ENCODE assay signal across 7 mouse cellular contexts in the genomic region with DNA sequence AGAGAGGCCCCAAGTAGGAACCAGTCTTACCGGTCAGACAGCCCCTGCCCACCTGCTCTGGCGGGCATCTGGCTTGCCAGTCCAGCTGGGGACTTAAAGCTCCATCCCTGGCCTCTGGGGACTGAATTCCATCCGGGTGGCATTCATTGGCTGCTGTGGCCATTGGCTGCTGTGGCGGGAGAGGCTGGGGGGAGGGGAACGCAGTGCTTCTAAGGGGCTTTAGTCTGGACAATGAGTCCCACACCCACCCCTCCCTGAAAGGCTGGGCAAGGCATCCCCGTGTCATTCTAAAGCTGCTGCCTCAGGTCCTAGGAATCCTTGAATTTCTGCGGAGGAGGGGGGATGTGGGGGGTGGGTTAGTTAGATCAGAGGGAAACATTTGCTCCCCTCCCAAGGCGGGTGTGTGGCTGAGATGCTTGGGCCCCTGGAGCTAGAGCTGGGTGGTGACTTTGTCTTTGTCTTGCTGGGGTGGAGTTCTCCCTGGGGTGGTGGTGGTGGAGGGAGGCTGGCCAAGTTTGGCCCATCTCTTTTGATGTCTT. TPM values are rescaled to one million over a fixed set of nuclear protein-coding genes. Genes with fewer than 3 reads are reported as not detected.
DNase-seq lines count a peak whose midpoint lies in the region; ATAC-seq and TF ChIP-seq lines count a peak whose summit lies in the region.

No protein-coding gene starts in this region.

- H3K4me2 ChIP-seq in forebrain, embryonic 12.5 days, result peak overlapping the region; percentile 89
- H3K4me2 ChIP-seq in lung, embryonic 16.5 days (ENCODE audit: low read depth, low read length), result peak overlapping the region; percentile 93
- peak overlapping the region; percentile 90 for H3K4me2 ChIP-seq in stomach, embryonic 15.5 days

- H3K4me1 ChIP-seq in ES-Bruce4 (ENCODE audit: control insufficient read depth, insufficient read depth, low read length), result peaks cover 2% of the 10 kb centered on the region
- H3K4me1 ChIP-seq in forebrain, embryonic 12.5 days, result peaks cover 51% of the 10 kb centered on the region
- H3K4me1 ChIP-seq in lung, embryonic 16.5 days (replicated peaks; ENCODE audit: control insufficient read depth, insufficient read depth, low read length), result peaks cover 39% of the 10 kb centered on the region
- peaks cover 55% of the 10 kb centered on the region for H3K4me1 ChIP-seq in stomach, embryonic 15.5 days

- no peak for TF ChIP-seq POLR2A in ES-Bruce4 (IDR thresholded peaks at IDR 0.05; ENCODE audit: insufficient read depth, low read length)

- peak overlapping the region; percentile 94 for H3K9ac ChIP-seq in ES-Bruce4 (ENCODE audit: low read depth, poor library complexity, severe bottlenecking)
- peak overlapping the region; percentile 97 for H3K9ac ChIP-seq in forebrain, embryonic 12.5 days
- H3K9ac ChIP-seq in lung, embryonic 16.5 days (ENCODE audit: low read length), result peak overlapping the region; percentile 99
- peak overlapping the region; percentile 92 for H3K9ac ChIP-seq in stomach, embryonic 15.5 days

- H3K36me3 ChIP-seq in ES-Bruce4 (ENCODE audit: control insufficient read depth, insufficient read depth, low read length, poor library complexity, severe bottlenecking), result peaks cover 31% of the 10 kb centered on the region
- peaks cover 44% of the 10 kb centered on the region for H3K36me3 ChIP-seq in forebrain, embryonic 12.5 days (replicated peaks)
- peaks cover 20% of the 10 kb centered on the region for H3K36me3 ChIP-seq in lung, embryonic 16.5 days (ENCODE audit: control insufficient read depth, insufficient read depth, low read length)
- peaks cover 27% of the 10 kb centered on the region for H3K36me3 ChIP-seq in stomach, embryonic 15.5 days

- TF ChIP-seq CTCF in ES-Bruce4 (IDR thresholded peaks at IDR 0.05; ENCODE audit: low read depth, low read length), result no peak

- no peaks in the 10 kb centered on the region for H3K27me3 ChIP-seq in ES-Bruce4 (ENCODE audit: control insufficient read depth, insufficient read depth, low read length, poor library complexity, severe bottlenecking)
- no peaks in the 10 kb centered on the region for H3K27me3 ChIP-seq in forebrain, embryonic 12.5 days
- no peaks in the 10 kb centered on the region for H3K27me3 ChIP-seq in lung, embryonic 16.5 days (ENCODE audit: control insufficient read depth, insufficient read depth, low read depth, low read length)
- no peaks in the 10 kb centered on the region for H3K27me3 ChIP-seq in stomach, embryonic 15.5 days (replicated peaks)

- peak overlapping the region; percentile 94 for H3K4me3 ChIP-seq in ES-Bruce4 (ENCODE audit: low read depth, low read length)
- peak overlapping the region; percentile 91 for H3K4me3 ChIP-seq in forebrain, embryonic 12.5 days (replicated peaks)
- peak overlapping the region; percentile 68 for H3K4me3 ChIP-seq in lung, embryonic 16.5 days (ENCODE audit: low read length)
- H3K4me3 ChIP-seq in stomach, embryonic 15.5 days (replicated peaks), result peak overlapping the region; percentile 85

- TF ChIP-seq EP300 in ES-Bruce4 (IDR thresholded peaks at IDR 0.05; ENCODE audit: insufficient read depth, low read depth, low read length), result peak; percentile 83

- ATAC-seq in forebrain, embryonic 12.5 days (ENCODE audit: low FRiP score), result peak; percentile 61
- ATAC-seq in lung, embryonic 16.5 days (ENCODE audit: low read depth), result peak; percentile 24
- no peak for ATAC-seq in stomach, embryonic 15.5 days (ENCODE audit: insufficient read depth, low FRiP score, low read depth)
- no peak for ATAC-seq in megakaryocyte-erythroid progenitor cell, adult 5-6 weeks (replicated peaks; ENCODE audit: low FRiP score, low TSS enrichment, poor library complexity, severe bottlenecking)

- peak overlapping the region; percentile 90 for H3K27ac ChIP-seq in ES-Bruce4 (ENCODE audit: insufficient read depth, low read length)
- H3K27ac ChIP-seq in forebrain, embryonic 12.5 days, result peak overlapping the region; percentile 100
- peak overlapping the region; percentile 100 for H3K27ac ChIP-seq in lung, embryonic 16.5 days (ENCODE audit: low read length)
- peak overlapping the region; percentile 100 for H3K27ac ChIP-seq in stomach, embryonic 15.5 days

- peak; percentile 94 for DNase-seq in R1 (ENCODE audit: low read depth, low spot score)
- peak; percentile 76 for DNase-seq in kidney, adult 11 months

- no peaks in the 10 kb centered on the region for H3K9me3 ChIP-seq in ES-Bruce4 (replicated peaks; ENCODE audit: control insufficient read depth, insufficient read depth, low read length, poor library complexity, severe bottlenecking)
- no peaks in the 10 kb centered on the region for H3K9me3 ChIP-seq in forebrain, embryonic 12.5 days
- no peaks in the 10 kb centered on the region for H3K9me3 ChIP-seq in lung, embryonic 16.5 days (ENCODE audit: control insufficient read depth, low read length)
- H3K9me3 ChIP-seq in stomach, embryonic 15.5 days, result no peaks in the 10 kb centered on the region

- WGBS in forebrain, embryonic 12.5 days, result 0% methylated on average over 8 of the region's 8 CpGs
- WGBS in lung, embryonic 16.5 days, result 2% methylated on average over 8 of the region's 8 CpGs
- 0% methylated on average over 8 of the region's 8 CpGs for WGBS in stomach, embryonic 15.5 days

RNA-seq across cellular contexts. Expression of a gene that starts 4.1 kb away (rescaled TPM):
- polyA plus RNA-seq in ES-Bruce4 (2011; ENCODE audit: insufficient read depth, insufficient read length, low read depth, missing spikeins), result 55.6 and 62.5 TPM in 2 replicates
- polyA plus RNA-seq in forebrain, embryonic 12.5 days (2016; fragmentation: Nextera tagmentation; extraction: Ambion mirVana), result 126 and 128 TPM in 2 replicates
- polyA plus RNA-seq in lung, embryonic 16.5 days (2015; fragmentation: Nextera tagmentation; extraction: Ambion mirVana), result 41.2 and 41.4 TPM in 2 replicates
- polyA plus RNA-seq in stomach, embryonic 15.5 days (2015; fragmentation: Nextera tagmentation; extraction: Ambion mirVana), result 39.9 and 42.0 TPM in 2 replicates
- total RNA-seq in megakaryocyte-erythroid progenitor cell, adult 5-6 weeks (2014; fragmentation: Nextera tagmentation), result 89.5 and 92.4 TPM in 2 replicates
- total RNA-seq in megakaryocyte-erythroid progenitor cell, adult 5-6 weeks (2017), result 64.2 and 78.3 TPM in 2 replicates

RNA-seq across cellular contexts. Expression of a gene that starts 26.6 kb away (rescaled TPM):
- polyA plus RNA-seq in ES-Bruce4 (2011; ENCODE audit: insufficient read depth, insufficient read length, low read depth, missing spikeins), result 148 and 170 TPM in 2 replicates
- polyA plus RNA-seq in forebrain, embryonic 12.5 days (2016; fragmentation: Nextera tagmentation; extraction: Ambion mirVana), result 268 and 271 TPM in 2 replicates
- polyA plus RNA-seq in lung, embryonic 16.5 days (2015; fragmentation: Nextera tagmentation; extraction: Ambion mirVana), result 232 TPM in 2 replicates
- 223 and 232 TPM in 2 replicates for polyA plus RNA-seq in stomach, embryonic 15.5 days (2015; fragmentation: Nextera tagmentation; extraction: Ambion mirVana)
- total RNA-seq in megakaryocyte-erythroid progenitor cell, adult 5-6 weeks (2014; fragmentation: Nextera tagmentation), result 178 and 211 TPM in 2 replicates
- 230 and 276 TPM in 2 replicates for total RNA-seq in megakaryocyte-erythroid progenitor cell, adult 5-6 weeks (2017)

RNA-seq across cellular contexts. Expression of a gene that starts 37.4 kb away (rescaled TPM):
- polyA plus RNA-seq in ES-Bruce4 (2011; ENCODE audit: insufficient read depth, insufficient read length, low read depth, missing spikeins), result 17.0 TPM in 2 replicates
- polyA plus RNA-seq in forebrain, embryonic 12.5 days (2016; fragmentation: Nextera tagmentation; extraction: Ambion mirVana), result 12.8 and 13.3 TPM in 2 replicates
- polyA plus RNA-seq in lung, embryonic 16.5 days (2015; fragmentation: Nextera tagmentation; extraction: Ambion mirVana), result 11.8 and 12.0 TPM in 2 replicates
- 10.6 and 12.1 TPM in 2 replicates for polyA plus RNA-seq in stomach, embryonic 15.5 days (2015; fragmentation: Nextera tagmentation; extraction: Ambion mirVana)
- total RNA-seq in megakaryocyte-erythroid progenitor cell, adult 5-6 weeks (2014; fragmentation: Nextera tagmentation), result 8.3 and 20.5 TPM in 2 replicates
- total RNA-seq in megakaryocyte-erythroid progenitor cell, adult 5-6 weeks (2017), result 17.5 and 28.1 TPM in 2 replicates

Comparison
In these comparisons a context has a peak if more than half of its experiments do, and no peak if none do; other contexts are left out.
1. ATAC-seq: peak in forebrain, embryonic 12.5 days (single experiment) and lung, embryonic 16.5 days (single experiment); none in stomach, embryonic 15.5 days (single experiment) and megakaryocyte-erythroid progenitor cell, adult 5-6 weeks (single experiment).
2. Peak in every context shown above with its lines, with median percentiles within 50 percentile points of each other: H3K27ac ChIP-seq, H3K4me3 ChIP-seq, H3K9ac ChIP-seq and H3K4me2 ChIP-seq.